Mouse (Mus musculus) effector memory CD4-positive, alpha-beta T cell, adult 5 months (primary cell): ENCODE data around the gene 9230110F15Rik. TPM values are rescaled to one million over a fixed set of nuclear protein-coding genes. Genes with fewer than 3 reads are reported as not detected.

Experiments used
- polyA plus RNA-seq: library from polyadenylated mRNA; unstranded; fragments of 100-300 nt; shearing (Covaris generic); gene quantifications from one replicate; pipeline ENCODE4 v1.2.1, GENCODE M21; 2017

9230110F15Rik gene
- polyA plus RNA-seq: not detected

GRCm38 (mm10) chr9:35844050-35844449 lies at the start of gene 9230110F15Rik:
9230110F15Rik (minus strand) TSS chr9:35844150.

GRCm38 (mm10) chr9:35790001-35790400 lies 53.9 kb downstream of the 9230110F15Rik start, which contains the start of the genes Gm27235 and D730048I06Rik:
Gm27235 (minus strand) TSS chr9:35790101.
D730048I06Rik (minus strand) TSS chr9:35790112.

Other genes with a start within 250 kb of the 9230110F15Rik start
- gene Pate4, start 232.2 kb downstream of the 9230110F15Rik start, polyA plus RNA-seq: not detected
- gene Pate3, start 195.9 kb downstream of the 9230110F15Rik start, polyA plus RNA-seq: not detected
- not detected for gene Pate1, start 156.8 kb downstream of the 9230110F15Rik start, polyA plus RNA-seq
- gene Gm17677, start 103.1 kb downstream of the 9230110F15Rik start, polyA plus RNA-seq: not detected
- not detected for gene Gm17727, start 66.0 kb downstream of the 9230110F15Rik start, polyA plus RNA-seq
- not detected for gene Gm27235, start 54.0 kb downstream of the 9230110F15Rik start, polyA plus RNA-seq
- gene D730048I06Rik, start 54.0 kb downstream of the 9230110F15Rik start, polyA plus RNA-seq: not detected
- 0.19 TPM for gene 9230113P08Rik, start 64.3 kb upstream of the 9230110F15Rik start, polyA plus RNA-seq